Mouse (Mus musculus): ENCODE data around the gene Wdr1.

- no peak for TF ChIP-seq POLR2AphosphoS2 (IDR thresholded peaks at IDR 0.05; ENCODE audit: insufficient read length, low read depth)
- no peak for TF ChIP-seq POLR2A (IDR thresholded peaks at IDR 0.05; ENCODE audit: insufficient read length, low read depth)
- no peak for TF ChIP-seq MYOG (IDR thresholded peaks at IDR 0.05; ENCODE audit: control insufficient read depth in 1 of 3, insufficient read depth in 1 of 3, insufficient read length in 2 of 3, low read depth in 2 of 3)
Observed at GRCm38 (mm10) chr5:38499316-38499811, 63.7 kb downstream of the Wdr1 start.

All from myocyte (in vitro differentiated cells).